Mouse (Mus musculus) liver, postnatal 0 days (tissue): ENCODE results near the gene Mt2.
A peak's percentile ranks its signal among the peaks of the same experiment; 100 is the strongest.

Experiments
- CTCF ChIP-seq: sonication (generic); IDR thresholded peaks from 2 replicates; pipeline ENCODE4 v1.5.1; 2016; ENCODE audit warnings: antibody characterized with exemption, low read depth
- EP300 ChIP-seq: IDR thresholded peaks from 2 replicates; pipeline ENCODE4 v1.6.1; 2016; ENCODE audit warnings: antibody characterized with exemption, low read depth, mild to moderate bottlenecking

- TF ChIP-seq EP300, result no peak
- TF ChIP-seq CTCF, result peak; percentile 43
Measured at GRCm38 (mm10) chr8:94152513-94153300, 19.8 kb upstream of the Mt2 start, which contains the start of gene Mt3.
